Mouse (Mus musculus): Measurements from ENCODE around the gene Gm45021.
"Not testable (repeated sequence)": the region's sequence is repeated elsewhere in the genome, so short reads cannot be mapped to it uniquely, and the experiment has no call there.

The Gm45021 gene

GRCm38 (mm10) chr6:48613464-48613863 lies 24.1 kb downstream of the Gm45021 start:
- DNase-seq (ENCODE audit: low read depth, low spot score): no peak

DNA sequence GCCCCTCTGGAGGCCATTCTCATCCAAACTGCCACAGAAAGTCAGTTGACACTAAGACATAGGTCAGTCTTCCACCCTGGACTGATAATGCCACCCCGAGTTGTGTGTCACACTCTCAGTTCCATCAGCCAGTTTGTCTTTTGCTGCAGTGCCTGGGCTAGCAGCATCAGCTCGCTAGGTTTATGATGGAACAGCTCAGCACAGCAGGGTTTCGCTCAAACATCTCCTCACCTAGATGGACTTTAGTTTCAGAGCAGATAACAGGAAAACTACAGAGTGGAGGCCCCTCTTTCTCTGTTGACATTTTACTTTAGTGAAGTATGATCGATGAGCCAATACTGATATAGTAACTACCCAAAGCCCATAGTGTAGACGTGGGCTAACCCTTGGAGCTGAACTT lies 25.3 kb downstream of the Gm45021 start:
- no peak for DNase-seq (ENCODE audit: low read depth, low spot score)

- DNase-seq (ENCODE audit: low read depth, low spot score): no peak
Observed at GRCm38 (mm10) chr6:48620031-48620430, 30.6 kb downstream of the Gm45021 start.

DNA sequence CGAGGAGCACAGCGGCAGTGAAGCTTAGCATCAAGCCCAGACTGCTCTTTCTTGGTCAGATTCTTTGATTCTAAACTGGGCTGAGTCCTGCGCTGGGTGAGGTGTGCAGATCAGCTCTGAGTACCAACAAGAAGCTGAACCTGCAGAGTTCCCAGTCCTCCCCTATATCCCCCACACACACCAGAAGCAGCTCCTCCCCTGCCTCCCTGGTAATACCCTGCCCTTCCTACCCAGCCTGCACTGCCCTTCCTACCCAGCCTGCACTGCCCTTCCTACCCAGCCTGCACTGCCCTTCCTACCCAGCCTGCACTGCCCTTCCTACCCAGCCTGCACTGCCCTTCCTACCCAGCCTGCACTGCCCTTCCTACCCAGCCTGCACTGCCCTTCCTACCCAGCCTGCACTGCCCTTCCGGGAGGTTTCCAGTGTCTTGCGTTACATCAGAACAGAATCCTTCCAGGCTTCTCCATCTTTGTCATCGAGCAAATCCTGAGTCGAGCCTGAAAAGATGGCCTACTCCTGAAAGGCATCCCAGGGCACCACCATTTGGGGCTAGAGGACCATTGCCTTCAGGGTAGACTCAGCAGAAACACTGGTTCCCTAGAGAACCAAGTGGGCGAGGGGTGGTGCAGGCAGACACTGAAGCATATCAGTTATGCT lies 32.9 kb downstream of the Gm45021 start:
- not testable (repeated sequence) for DNase-seq (ENCODE audit: low read depth, low spot score)

DNA sequence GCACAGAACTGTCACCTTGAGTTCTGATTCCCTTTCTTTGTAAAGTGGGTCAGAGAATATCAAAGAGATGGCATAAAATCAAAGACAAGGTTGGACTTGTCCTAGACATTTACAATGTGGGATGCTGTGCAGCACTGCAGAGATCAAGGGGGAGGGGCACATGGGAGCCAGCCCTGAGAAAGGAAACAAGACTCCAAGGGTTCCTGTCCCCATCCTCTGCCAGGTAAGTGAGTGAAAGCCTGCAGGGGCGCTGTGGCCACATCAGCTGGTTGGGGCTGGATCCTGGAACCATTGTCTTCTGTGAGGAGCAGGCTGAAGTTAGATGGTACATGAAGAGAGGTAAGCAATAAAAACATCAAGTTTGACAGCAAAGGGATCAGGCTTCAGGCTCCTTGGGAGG lies 34.0 kb downstream of the Gm45021 start:
- no peak for DNase-seq (ENCODE audit: low read depth, low spot score)

- no peak for DNase-seq (ENCODE audit: low read depth, low spot score)
Observed at GRCm38 (mm10) chr6:48626464-48626863, 37.1 kb downstream of the Gm45021 start, which contains the start of gene AI854703. Gene AI854703 (plus strand): TSS chr6:48626764.

DNA sequence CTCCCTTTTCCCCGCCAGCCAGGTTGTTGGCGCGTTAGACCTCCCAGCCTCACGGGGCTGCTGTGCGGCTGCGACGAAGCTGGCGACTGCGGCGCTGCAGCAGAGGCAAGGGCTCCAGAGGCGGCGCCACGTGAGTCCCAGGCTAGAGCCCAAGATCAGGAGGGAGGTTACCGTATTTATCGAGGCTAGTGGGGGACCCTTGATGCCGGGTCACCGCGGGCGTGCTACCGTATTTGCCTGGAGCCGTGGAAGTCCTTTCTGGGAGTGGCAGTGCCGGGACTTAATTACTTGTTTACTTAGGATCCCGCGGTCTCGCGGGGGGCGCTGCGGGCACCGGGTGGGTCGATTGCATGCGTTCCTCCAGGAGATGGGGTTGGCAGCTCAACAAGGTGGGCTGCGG lies 37.6 kb downstream of the Gm45021 start:
- no peak for DNase-seq (ENCODE audit: low read depth, low spot score)

DNA sequence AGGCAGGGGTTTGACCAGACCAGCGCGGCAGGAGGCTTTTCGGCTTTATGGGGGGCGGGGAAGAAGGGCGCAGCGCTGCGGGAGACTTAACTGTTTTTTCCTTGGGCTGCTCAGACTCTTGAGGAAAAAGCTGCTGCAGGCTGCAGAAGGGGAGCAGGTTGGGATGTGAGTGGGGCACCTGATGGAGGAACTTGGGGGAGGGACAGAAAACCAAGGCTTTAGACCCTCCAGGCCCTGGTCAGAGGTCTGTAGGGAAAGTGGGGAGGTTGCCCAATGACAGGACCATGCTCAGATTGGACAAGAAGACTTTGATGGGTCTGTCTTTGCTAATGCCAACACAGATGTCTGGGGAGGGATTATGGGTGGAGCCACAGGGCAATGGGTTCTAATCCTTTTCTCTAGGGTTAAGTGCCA lies 38.1 kb downstream of the Gm45021 start:
- DNase-seq (ENCODE audit: low read depth, low spot score): no peak

GRCm38 (mm10) chr6:48628377-48628776 lies 39.0 kb downstream of the Gm45021 start:
- DNase-seq (ENCODE audit: low read depth, low spot score): no peak

DNA sequence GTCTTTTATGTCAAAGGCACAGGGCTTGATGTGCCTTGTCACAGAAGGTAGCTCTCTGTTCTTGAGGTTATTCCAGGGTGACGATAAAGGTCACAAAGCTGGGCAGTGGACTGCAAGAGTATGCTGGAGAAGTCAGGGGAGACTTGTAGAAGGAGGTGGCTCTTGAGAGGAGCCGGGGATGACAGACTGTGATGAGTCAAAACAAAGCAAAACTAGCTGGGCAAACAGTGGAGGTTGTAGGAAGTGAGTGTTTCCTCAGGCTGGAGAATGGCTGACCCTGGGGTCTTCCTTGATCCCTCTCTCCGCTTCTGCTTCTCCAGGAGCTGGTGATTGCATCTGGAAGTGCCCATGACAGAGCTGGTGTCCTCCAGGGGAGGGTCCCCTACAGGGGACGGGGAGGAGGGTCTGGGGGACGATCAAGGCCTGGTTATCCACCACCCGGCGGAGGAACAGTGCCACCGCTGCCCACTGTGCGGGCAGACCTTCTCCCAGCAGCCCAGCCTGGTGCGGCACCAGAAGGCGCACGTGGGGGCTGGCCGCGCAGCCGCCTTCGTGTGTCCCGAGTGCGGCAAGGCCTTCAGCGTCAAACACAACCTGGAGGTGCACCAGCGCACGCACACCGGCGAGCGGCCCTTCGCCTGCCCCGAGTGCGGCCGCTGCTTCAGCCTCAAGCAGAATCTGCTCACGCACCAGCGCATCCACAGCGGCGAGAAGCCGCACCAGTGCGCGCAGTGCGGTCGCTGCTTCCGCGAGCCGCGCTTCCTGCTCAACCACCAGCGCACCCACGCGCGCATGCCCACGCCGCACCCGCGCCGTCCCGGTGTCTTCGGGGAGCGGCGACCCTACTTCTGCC lies 39.6 kb downstream of the Gm45021 start:
- DNase-seq (ENCODE audit: low read depth, low spot score): no peak

GRCm38 (mm10) chr6:48629661-48630034 lies 40.2 kb downstream of the Gm45021 start:
- no peak for DNase-seq (ENCODE audit: low read depth, low spot score)

DNA sequence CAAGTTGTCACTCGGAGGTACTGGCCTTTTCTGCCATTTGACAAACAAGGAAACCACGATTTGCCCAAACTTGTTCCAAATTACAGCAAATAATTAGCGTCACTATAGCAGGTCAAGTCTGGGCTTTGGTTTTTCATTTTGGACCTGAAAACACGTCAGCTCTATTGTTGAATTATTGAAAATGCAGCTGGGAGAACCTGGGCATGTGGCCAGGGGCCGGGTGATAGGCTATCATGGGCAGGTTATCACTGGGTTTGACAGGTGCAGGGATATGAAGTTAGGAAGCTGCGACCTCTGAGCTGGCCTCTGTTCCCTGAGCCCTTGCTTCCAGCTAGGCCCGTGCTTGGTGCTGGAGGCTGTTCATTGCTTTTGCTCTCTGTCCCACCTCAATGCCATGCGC lies 41.4 kb downstream of the Gm45021 start:
- DNase-seq (ENCODE audit: low read depth, low spot score): no peak

DNA sequence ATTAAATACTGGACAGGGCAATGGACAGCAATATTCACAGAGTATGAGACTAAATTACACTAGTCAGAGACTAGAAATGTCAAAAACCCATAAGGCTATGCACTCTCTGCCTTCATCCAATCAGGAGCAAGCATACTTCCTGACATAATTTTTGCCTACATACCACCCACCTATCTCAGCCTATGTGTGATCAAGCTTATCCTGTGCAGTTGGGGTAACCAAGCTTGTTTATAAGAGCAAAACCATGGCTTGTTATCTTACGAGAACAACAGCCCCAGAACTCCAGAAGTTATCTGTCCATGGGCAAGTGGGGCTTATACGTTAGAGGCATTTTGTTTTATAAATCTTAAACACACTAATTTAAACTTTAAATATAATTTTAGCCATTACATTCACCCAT lies 45.7 kb downstream of the Gm45021 start:
- DNase-seq (ENCODE audit: low read depth, low spot score): no peak

DNA sequence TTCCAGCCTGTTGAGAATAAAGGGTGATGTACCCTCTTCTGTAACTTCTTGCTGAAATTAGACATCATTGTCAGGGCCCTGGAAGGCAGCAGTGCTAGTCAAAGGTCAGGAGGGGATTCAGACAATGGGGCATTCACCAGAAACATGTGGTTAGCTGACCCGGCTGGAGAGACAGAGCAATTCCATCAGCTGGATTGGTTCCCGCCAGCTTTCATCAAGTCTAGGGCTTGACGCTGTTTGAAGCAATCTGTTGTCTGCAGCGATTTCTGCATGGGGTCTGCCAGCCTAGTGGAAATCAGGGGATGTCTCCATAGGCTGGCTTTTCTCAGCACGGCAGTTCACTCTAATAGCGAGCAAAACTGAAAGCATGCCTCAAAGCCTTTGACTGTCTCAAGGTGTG lies 47.1 kb downstream of the Gm45021 start:
- no peak for DNase-seq (ENCODE audit: low read depth, low spot score)

GRCm38 (mm10) chr6:48637811-48638500 lies 48.5 kb downstream of the Gm45021 start:
- no peak for DNase-seq (ENCODE audit: low read depth, low spot score)

DNA sequence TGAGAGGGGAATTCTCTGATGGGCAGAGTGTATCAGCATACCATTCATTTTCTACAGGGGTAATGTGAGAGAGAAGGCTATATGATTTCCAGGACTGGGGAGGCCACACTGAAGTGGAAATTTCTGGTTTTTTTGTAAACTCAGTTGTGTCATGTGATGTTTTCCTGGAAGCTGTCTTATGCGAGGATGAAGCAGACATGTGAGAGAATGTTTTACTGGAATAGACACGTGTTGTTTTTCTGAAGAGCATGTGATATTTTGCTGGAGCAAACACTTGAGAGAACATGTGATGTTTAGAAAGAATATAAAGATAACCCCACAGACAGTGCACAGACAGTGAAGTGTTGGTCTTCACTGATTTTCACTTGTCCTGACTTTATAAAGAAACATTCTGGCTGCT lies 49.1 kb downstream of the Gm45021 start:
- DNase-seq (ENCODE audit: low read depth, low spot score): no peak

- DNase-seq (ENCODE audit: low read depth, low spot score): no peak
Observed at GRCm38 (mm10) chr6:48641391-48641790, 52.0 kb downstream of the Gm45021 start.

- DNase-seq (ENCODE audit: low read depth, low spot score): no peak
Observed at GRCm38 (mm10) chr6:48642764-48643292, 53.4 kb downstream of the Gm45021 start.

- no peak for DNase-seq (ENCODE audit: low read depth, low spot score)
Observed at GRCm38 (mm10) chr6:48645660-48646308, 56.4 kb downstream of the Gm45021 start.

DNA sequence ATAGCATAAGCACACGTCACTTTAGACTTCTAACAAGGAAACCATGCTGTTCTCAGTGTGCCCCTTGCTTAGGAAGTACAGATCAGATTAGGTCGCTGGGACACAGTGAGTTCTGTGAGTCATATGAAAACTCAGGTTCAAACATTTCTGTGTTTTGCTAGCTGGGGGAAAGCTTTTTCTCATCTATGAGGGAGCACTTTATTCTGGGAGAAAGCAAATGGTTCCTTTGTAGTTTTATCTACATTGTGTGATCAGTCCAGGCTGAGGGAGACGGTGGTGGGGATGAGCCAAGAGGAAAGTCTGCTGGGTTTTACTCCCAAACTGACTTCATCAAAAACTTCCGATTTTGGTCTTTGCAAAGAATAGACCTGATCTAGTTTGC lies 56.9 kb downstream of the Gm45021 start:
- no peak for DNase-seq (ENCODE audit: low read depth, low spot score)

DNA sequence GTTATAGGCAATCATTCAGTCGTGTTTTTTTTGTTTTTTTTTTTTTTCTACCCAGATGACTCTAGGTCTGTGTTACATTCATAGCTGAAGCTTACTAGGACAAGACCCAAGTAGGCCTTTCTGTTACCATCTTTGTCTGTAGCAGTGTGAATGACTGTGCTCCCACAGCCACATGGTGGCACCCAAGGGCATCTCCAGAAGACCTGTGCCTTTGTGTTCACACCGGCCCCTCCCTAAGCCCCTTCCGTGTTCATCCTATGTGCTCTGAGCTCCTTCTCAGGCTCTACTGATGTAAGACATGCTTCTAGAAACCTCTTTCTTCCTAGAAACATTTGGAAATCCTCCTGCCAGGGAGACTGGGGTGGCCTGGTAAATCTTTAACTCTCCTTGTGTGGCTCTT lies 57.6 kb downstream of the Gm45021 start, which contains the start of gene Gimap8:
Gene Gimap8, plus strand, starts transcription at position 240 of the 400 bp plus-strand sequence.
- no peak for DNase-seq (ENCODE audit: low read depth, low spot score)

DNA sequence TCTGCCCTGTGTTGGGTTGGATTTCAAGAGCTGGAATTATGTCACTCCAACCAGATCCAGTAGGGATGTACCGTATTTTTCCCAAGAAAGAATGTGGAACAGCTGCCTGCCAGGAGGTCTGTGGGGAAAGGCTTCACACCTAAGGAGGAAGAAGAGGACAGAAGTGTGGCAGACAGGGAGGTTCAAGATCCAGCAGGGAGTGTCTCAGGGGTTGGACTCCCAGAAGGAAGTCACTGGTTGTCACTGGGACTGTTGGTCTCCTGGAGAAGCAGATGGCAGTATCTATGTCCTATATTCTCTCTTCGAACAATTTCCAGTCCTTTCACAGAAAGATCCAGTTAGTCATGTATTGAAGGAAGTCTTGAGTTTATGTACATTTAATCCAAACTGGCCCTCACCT lies 58.2 kb downstream of the Gm45021 start:
- no peak for DNase-seq (ENCODE audit: low read depth, low spot score)

Data from c-Kit-negative CD71-positive TER-119-positive erythroid progenitor cells, embryonic 14.5 days (primary cell).